ENCODE assay signal across 8 mouse cellular contexts in genomic region chr2:130449794-130450433, GRCm38 (mm10). TPM values are rescaled to one million over a fixed set of nuclear protein-coding genes. Genes with fewer than 3 reads are reported as not detected.
DNase-seq lines count a peak whose midpoint lies in the region; ATAC-seq and TF ChIP-seq lines count a peak whose summit lies in the region.

Gene Ptpra (plus strand): TSS chr2:130450278.

- peaks cover 0 to 40% of the 10 kb centered on the region in 2 experiments; a peak in 2 of 4 replicates for H3K36me3 ChIP-seq in MEL (ENCODE audit: control insufficient read depth in 1 of 2, insufficient read depth in 2 of 2, low read length in 2 of 2)
- H3K36me3 ChIP-seq in lung, postnatal 0 days (ENCODE audit: insufficient read depth, low read length), result no peaks in the 10 kb centered on the region

- under 1% methylated on average over 49 of the region's 50 CpGs for WGBS in cerebellum, adult 2 months
- 1% methylated on average over 29 of the region's 50 CpGs for WGBS in lung, postnatal 0 days

- H3K9ac ChIP-seq in MEL (ENCODE audit: control insufficient read depth, low read depth, low read length, poor library complexity, severe bottlenecking), result peak within 1 kb of the TSS; percentile 93
- H3K9ac ChIP-seq in lung, postnatal 0 days (replicated peaks; ENCODE audit: low read depth), result peak within 1 kb of the TSS; percentile 64

- TF ChIP-seq EP300 in MEL (IDR thresholded peaks at IDR 0.05; ENCODE audit: low read depth in 1 of 2, low read length in 2 of 2), result no peak; a peak in 1 of 4 replicates
- no peak for TF ChIP-seq EP300 in lung, postnatal 0 days (IDR thresholded peaks at IDR 0.05)

- TF ChIP-seq RAD21 in MEL (IDR thresholded peaks at IDR 0.05; ENCODE audit: low read depth, low read length), result no peak

- peaks cover 31% of the 10 kb centered on the region for H3K79me2 ChIP-seq in MEL (ENCODE audit: control insufficient read depth, insufficient read depth, low read length, poor library complexity)

- ATAC-seq in hematopoietic stem cell, adult 5-6 weeks (replicated peaks in 1 of 2; ENCODE audit: insufficient read depth in 1 of 2, low FRiP score in 2 of 2, low TSS enrichment in 1 of 2, low read depth in 1 of 2, poor library complexity in 2 of 2, severe bottlenecking in 2 of 2), result peak; percentile 88 to 96
- ATAC-seq in lung, postnatal 0 days, result peak; percentile 98

- no peaks in the 10 kb centered on the region for H3K27me3 ChIP-seq in MEL (ENCODE audit: control insufficient read depth in 1 of 2, insufficient read depth in 2 of 2, low read length in 2 of 2)
- no peaks in the 10 kb centered on the region for H3K27me3 ChIP-seq in cerebellum, adult 2 months (ENCODE audit: control insufficient read depth, insufficient read depth, low read length)
- H3K27me3 ChIP-seq in lung, postnatal 0 days (replicated peaks; ENCODE audit: insufficient read depth, low read length), result no peaks in the 10 kb centered on the region

- peaks cover 17 to 31% of the 10 kb centered on the region in 2 experiments for H3K4me1 ChIP-seq in MEL (ENCODE audit: control insufficient read depth in 1 of 2, insufficient read depth in 2 of 2, low read length in 2 of 2)
- peaks cover 8% of the 10 kb centered on the region for H3K4me1 ChIP-seq in cerebellum, adult 2 months (ENCODE audit: control insufficient read depth, insufficient read depth, low read length)
- H3K4me1 ChIP-seq in lung, postnatal 0 days (ENCODE audit: insufficient read depth, low read depth, low read length), result peaks cover 12% of the 10 kb centered on the region

- peak; percentile 81 to 93 for TF ChIP-seq POLR2A in MEL (IDR thresholded peaks at IDR 0.05; ENCODE audit: control insufficient read depth in 1 of 2, insufficient read depth in 1 of 2, low read depth in 1 of 2, low read length in 2 of 2, poor library complexity in 1 of 2)
- peak; percentile 96 for TF ChIP-seq POLR2A in cerebellum, adult 2 months (IDR thresholded peaks at IDR 0.05; ENCODE audit: borderline replicate concordance, insufficient read depth, low read length)

- TF ChIP-seq CTCF in MEL (IDR thresholded peaks at IDR 0.05 in 2 of 3, conservative IDR thresholded peaks at IDR 0.05 in 1 of 3; ENCODE audit: control insufficient read depth in 1 of 3, insufficient read depth in 1 of 3, low read depth in 2 of 3, low read length in 3 of 3, poor library complexity in 1 of 3, severe bottlenecking in 1 of 3), result no peak
- TF ChIP-seq CTCF in cerebellum, adult 2 months (IDR thresholded peaks at IDR 0.05; ENCODE audit: borderline replicate concordance, insufficient read depth, low read depth, low read length), result no peak
- no peak for TF ChIP-seq CTCF in lung, postnatal 0 days (IDR thresholded peaks at IDR 0.05)

- H3K27ac ChIP-seq in MEL (ENCODE audit: control insufficient read depth, low read depth, low read length), result peak within 1 kb of the TSS; percentile 65
- H3K27ac ChIP-seq in cerebellum, adult 2 months (ENCODE audit: insufficient read depth, low read length), result peak within 1 kb of the TSS; percentile 86
- H3K27ac ChIP-seq in lung, postnatal 0 days (ENCODE audit: low read length), result peak within 1 kb of the TSS; percentile 69

- H3K4me3 ChIP-seq in MEL (ENCODE audit: control insufficient read depth in 1 of 2, insufficient read depth in 1 of 2, low read depth in 2 of 2, low read length in 2 of 2), result peak within 1 kb of the TSS; percentile 87 to 97
- H3K4me3 ChIP-seq in cerebellum, adult 2 months (replicated peaks; ENCODE audit: insufficient read depth, low read depth, low read length), result peak within 1 kb of the TSS; percentile 72
- H3K4me3 ChIP-seq in lung, postnatal 0 days (ENCODE audit: low read depth, low read length), result peak within 1 kb of the TSS; percentile 88

- DNase-seq in MEL (ENCODE audit: low read depth, low spot score), result peak; percentile 91
- peak; percentile 90 to 95 for DNase-seq in cerebellum, adult 2 months
- DNase-seq in forelimb bud, embryonic 11.5 days (ENCODE audit: low read depth, low spot score), result peak; percentile 84
- peak; percentile 89 for DNase-seq in layer of hippocampus, adult 9-11 months
- peak; percentile 89 for DNase-seq in lung, postnatal 0 days (ENCODE audit: low spot score)
- DNase-seq in ovary, postnatal 14 days (ENCODE audit: low spot score), result peak; percentile 89
- DNase-seq in thymus, postnatal 14 days, result peak; percentile 94

- peak within 1 kb of the TSS; percentile 91 for H3K4me2 ChIP-seq in lung, postnatal 0 days (replicated peaks; ENCODE audit: low read depth, low read length)

- H3K9me3 ChIP-seq in MEL (replicated peaks; ENCODE audit: insufficient read depth, low read length), result no peaks in the 10 kb centered on the region
- H3K9me3 ChIP-seq in lung, postnatal 0 days (ENCODE audit: low read length), result no peaks in the 10 kb centered on the region

TF ChIP-seq in MEL, 35 proteins besides CTCF, POLR2A, EP300 and RAD21:
- TF ChIP-seq JUND (IDR thresholded peaks at IDR 0.05; ENCODE audit: low read depth, low read length) (peak; percentile 20; the same call in 1 of the 2 replicates), MAZ (IDR thresholded peaks at IDR 0.05; ENCODE audit: low read depth, low read length) (peak; percentile 44; the same call in 1 of the 2 replicates), GATA1 (IDR thresholded peaks at IDR 0.05; ENCODE audit: low read depth, low read length) (no peak), ZNF384 (IDR thresholded peaks at IDR 0.05; ENCODE audit: low read depth, low read length) (no peak), TBP (IDR thresholded peaks at IDR 0.05; ENCODE audit: low read depth, low read length) (no peak), CHD2 (IDR thresholded peaks at IDR 0.05; ENCODE audit: low read length) (no peak), TAL1 (IDR thresholded peaks at IDR 0.05; ENCODE audit: low read length) (no peak), RCOR1 (IDR thresholded peaks at IDR 0.05; ENCODE audit: low read depth, low read length) (no peak), ZMIZ1 (IDR thresholded peaks at IDR 0.05; ENCODE audit: low read depth, low read length) (peak; percentile 88), TCF12 (IDR thresholded peaks at IDR 0.05; ENCODE audit: low read depth, low read length) (no peak), SMC3 (IDR thresholded peaks at IDR 0.05; ENCODE audit: low read depth, low read length) (no peak), CHD1 (IDR thresholded peaks at IDR 0.05; ENCODE audit: low read depth, low read length) (no peak), ZKSCAN1 (IDR thresholded peaks at IDR 0.05; ENCODE audit: low read depth, low read length) (no peak), POLR2AphosphoS5 (IDR thresholded peaks at IDR 0.05; ENCODE audit: borderline replicate concordance, low read depth, low read length) (no peak), E2F4 (IDR thresholded peaks at IDR 0.05; ENCODE audit: borderline replicate concordance, low read depth, low read length) (no peak), MYC (IDR thresholded peaks at IDR 0.05; ENCODE audit: low read depth, low read length) (no peak), ETS1 (IDR thresholded peaks at IDR 0.05; ENCODE audit: low read depth, low read length) (no peak; the same call in 1 of the 2 replicates), ZC3H11A (IDR thresholded peaks at IDR 0.05; ENCODE audit: low read depth, low read length) (no peak), MAFK (IDR thresholded peaks at IDR 0.05; ENCODE audit: borderline replicate concordance, low read depth, low read length) (no peak), MEF2A (IDR thresholded peaks at IDR 0.05; ENCODE audit: extremely low read depth, insufficient replicate concordance, low read depth, low read length, poor library complexity, severe bottlenecking) (no peak), NRF1 (IDR thresholded peaks at IDR 0.05; ENCODE audit: insufficient read depth, low read depth, low read length, poor library complexity, severe bottlenecking) (peak; percentile 68), MAX (IDR thresholded peaks at IDR 0.05; ENCODE audit: low read length) (peak; percentile 43; the same call in 1 of the 2 replicates), HCFC1 (IDR thresholded peaks at IDR 0.05; ENCODE audit: low read depth, low read length) (peak; percentile 73; the same call in 1 of the 2 replicates), MXI1 (IDR thresholded peaks at IDR 0.05; ENCODE audit: low read depth, low read length) (no peak; the same call in 1 of the 2 replicates), USF2 (IDR thresholded peaks at IDR 0.05; ENCODE audit: borderline replicate concordance in 1 of 2, insufficient read depth in 1 of 2, low read depth in 1 of 2, low read length in 2 of 2) (no peak), KAT2A (conservative IDR thresholded peaks at IDR 0.05; ENCODE audit: low read depth, low read length) (no peak; the same call in 1 of the 2 replicates), MYB (IDR thresholded peaks at IDR 0.05; ENCODE audit: low read depth, low read length) (no peak), UBTF (IDR thresholded peaks at IDR 0.05; ENCODE audit: borderline replicate concordance, insufficient read depth, low read depth, low read length) (no peak), USF1 (IDR thresholded peaks at IDR 0.05; ENCODE audit: low read depth, low read length) (0 out of 2 replicates have a peak, but pooled peaks have one; percentile 13), BHLHE40 (IDR thresholded peaks at IDR 0.05; ENCODE audit: borderline replicate concordance, low read depth, low read length) (no peak), GABPA (IDR thresholded peaks at IDR 0.05; ENCODE audit: low read depth, low read length) (peak; percentile 50; the same call in 1 of the 2 replicates), POLR2AphosphoS2 (IDR thresholded peaks at IDR 0.05; ENCODE audit: low read length) (peak; percentile 82), SIN3A (IDR thresholded peaks at IDR 0.05; ENCODE audit: low read length) (peak; percentile 56; the same call in 1 of the 2 replicates), ELF1 (IDR thresholded peaks at IDR 0.05; ENCODE audit: low read depth, low read length) (0 out of 2 replicates have a peak, but pooled peaks have one; percentile 9), NELFE (IDR thresholded peaks at IDR 0.05; ENCODE audit: low read depth, low read length) (peak; percentile 88)

RNA-seq across cellular contexts. Expression of gene Ptpra, which starts in this region (rescaled TPM):
- total RNA-seq in MEL (2012; rRNA removed), result 28.1 and 33.0 TPM in 2 replicates
- polyA plus RNA-seq in MEL (2012; ENCODE audit: insufficient read depth in 1 of 2, insufficient read length in 2 of 2, low read depth in 1 of 2, low replicate concordance in 2 of 2, missing spikeins in 1 of 2), result 10 to 100 TPM in 1 of 2 experiments, not detected in 1; 68.3 TPM
- 157 and 159 TPM in 2 replicates for polyA plus RNA-seq in cerebellum, adult 2 months (2012; rRNA removed)
- total RNA-seq in hematopoietic stem cell, adult 5-6 weeks (2017), result 155 and 171 TPM in 2 replicates
- polyA plus RNA-seq in lung, postnatal 0 days (2015; fragmentation: Nextera tagmentation; extraction: Ambion mirVana), result 46.1 and 52.1 TPM in 2 replicates

Comparison
In these comparisons a context has a peak if more than half of its experiments do, and no peak if none do; other contexts are left out.
1. Peak in every context shown above with its lines: DNase-seq, ATAC-seq, H3K4me3 ChIP-seq and H3K27ac ChIP-seq.